Mouse (Mus musculus) megakaryocyte-erythroid progenitor cell, adult 5-6 weeks (primary cell): ENCODE results near the gene Myt1l. TPM values are rescaled to one million over a fixed set of nuclear protein-coding genes. Genes with fewer than 3 reads are reported as not detected.

Experiments used
- ATAC-seq: replicated peaks from 2 replicates; pipeline ENCODE4 v1.8.0; 2016; ENCODE audit warnings: mild to moderate bottlenecking, inconsistent platforms; ENCODE audit not compliant: severe bottlenecking, poor library complexity, low FRiP score, low TSS enrichment
- total RNA-seq, 2 experiments: library from RNA; stranded (forward) in 1 of 2; stranded (reverse) in 1 of 2; fragments of 200-1000, 215-1000 nt in 1 of 2; fragments of >200 nt in 1 of 2; fragmentation: Nextera tagmentation in 1 of 2; gene quantifications; 2 replicates each; pipeline ENCODE4 v1.2.3; 2014 to 2017

Gene Myt1l
- total RNA-seq, 2 experiments from 2014 or later, result 0.89 TPM; not detected in 1

- no peak for ATAC-seq
These were observed 409.1 kb downstream of the Myt1l start, which contains the start of gene Pxdn for GRCm38 (mm10) chr12:29937308-29937707. Gene Pxdn (plus strand): TSS chr12:29937608.

DNA sequence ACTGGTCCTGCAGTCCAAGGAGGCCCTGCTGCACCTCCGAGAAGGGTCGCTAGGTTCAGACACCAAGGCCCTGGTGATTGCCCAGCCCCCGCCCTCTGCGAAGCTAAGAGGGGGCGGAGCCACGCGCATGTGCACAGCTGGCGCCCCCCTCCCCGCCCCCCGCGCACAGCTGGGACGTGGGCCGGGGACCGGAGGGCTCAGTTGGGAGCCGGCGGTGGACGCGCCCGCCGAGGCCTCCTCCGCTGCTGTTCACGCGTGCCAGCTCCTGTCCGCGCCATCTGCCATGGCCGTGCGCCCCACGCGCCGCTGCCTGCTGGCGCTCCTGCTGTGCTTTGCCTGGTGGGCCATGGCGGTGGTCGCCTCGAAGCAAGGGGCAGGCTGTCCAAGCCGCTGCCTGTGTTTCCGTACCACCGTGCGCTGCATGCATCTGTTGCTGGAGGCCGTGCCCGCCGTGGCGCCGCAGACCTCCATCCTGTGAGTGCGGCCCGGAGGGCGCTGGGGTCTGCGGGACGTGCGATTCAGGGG lies 409.7 kb downstream of the Myt1l start:
- ATAC-seq, result no peak

DNA sequence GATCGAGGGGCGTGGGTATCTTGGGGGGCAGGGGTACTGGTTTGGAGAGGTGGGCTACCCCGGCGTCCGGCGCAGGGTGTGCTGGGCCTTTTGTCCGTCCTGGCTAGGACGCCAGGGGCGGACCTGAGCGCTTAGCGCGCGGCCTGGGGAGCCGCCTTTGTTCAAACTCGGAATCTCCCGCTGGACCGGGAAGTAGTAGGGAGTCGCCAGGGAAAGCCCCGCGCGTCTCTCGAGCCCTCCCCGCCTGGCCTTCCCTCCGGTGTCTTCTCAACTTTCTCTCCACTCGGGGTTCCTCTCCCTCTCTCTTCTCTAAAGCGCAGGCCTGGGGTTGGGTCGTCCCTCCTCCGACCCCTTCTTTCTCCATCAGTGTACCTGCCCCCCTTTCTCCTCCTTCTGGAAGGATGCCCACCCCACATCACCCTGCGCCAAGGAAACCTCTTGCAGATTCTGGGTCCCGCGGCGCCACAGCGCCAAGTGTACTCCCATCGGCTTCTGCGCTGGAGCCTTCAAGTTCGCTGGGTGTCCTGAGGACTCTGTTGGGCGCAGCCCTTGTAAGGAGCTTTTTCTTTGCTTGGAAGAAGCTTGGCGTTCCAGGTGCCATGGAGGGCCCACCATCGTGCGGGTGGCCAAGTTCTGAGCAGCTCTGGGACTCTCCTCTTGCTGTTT lies 410.3 kb downstream of the Myt1l start:
- ATAC-seq, result no peak

- ATAC-seq, result no peak
These were observed 411.1 kb downstream of the Myt1l start for GRCm38 (mm10) chr12:29939261-29939671.

DNA sequence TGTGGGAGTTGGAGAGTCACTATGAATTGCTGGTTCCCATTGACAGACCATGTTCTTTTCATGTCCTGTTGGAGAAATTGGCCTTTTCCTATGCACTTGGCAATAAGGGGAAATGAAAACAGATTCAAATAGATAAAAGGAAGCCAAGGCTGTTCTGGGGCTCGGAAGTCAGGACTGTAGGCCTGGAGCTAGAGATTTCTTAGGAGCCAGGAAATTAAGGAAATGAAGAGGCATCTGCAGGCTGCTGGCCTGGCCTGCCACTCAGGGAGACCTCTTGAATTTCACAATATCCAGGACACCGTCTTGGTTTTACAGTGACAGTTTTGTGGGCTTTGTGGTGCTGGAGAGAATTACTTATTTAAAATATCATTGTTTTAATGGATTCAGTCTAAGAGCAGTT lies 414.3 kb downstream of the Myt1l start:
- ATAC-seq, result no peak

GRCm38 (mm10) chr12:29944650-29945049 lies 416.5 kb downstream of the Myt1l start:
- ATAC-seq, result no peak

DNA sequence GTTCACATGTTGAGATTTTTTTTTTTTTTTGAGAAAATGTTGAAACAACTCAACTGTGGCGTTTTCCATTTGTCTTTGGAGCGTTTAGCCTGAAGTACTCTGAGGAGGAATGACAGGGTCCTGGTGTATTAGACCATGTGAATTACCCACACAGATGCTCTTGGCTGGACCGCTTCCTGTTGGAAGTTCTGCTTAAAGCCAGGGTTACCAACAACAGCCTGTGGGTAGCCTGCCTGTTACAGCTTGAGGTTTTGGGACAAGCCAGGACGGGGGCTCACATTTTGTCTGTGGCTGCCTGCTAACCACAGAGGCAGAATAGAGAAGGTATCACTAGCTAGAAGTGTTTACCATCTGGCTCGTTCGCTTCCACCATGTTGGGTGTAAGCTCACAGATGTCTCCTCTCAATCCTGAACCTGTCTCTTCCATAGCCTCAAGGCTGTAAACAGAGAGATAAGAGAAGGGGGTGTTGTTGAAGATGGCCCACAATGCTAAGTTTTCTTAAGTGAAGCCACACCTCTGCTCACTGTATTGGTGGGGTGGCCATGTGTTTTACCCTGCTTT lies 417.1 kb downstream of the Myt1l start:
- no peak for ATAC-seq

GRCm38 (mm10) chr12:29951043-29951442 lies 422.9 kb downstream of the Myt1l start:
- no peak for ATAC-seq

DNA sequence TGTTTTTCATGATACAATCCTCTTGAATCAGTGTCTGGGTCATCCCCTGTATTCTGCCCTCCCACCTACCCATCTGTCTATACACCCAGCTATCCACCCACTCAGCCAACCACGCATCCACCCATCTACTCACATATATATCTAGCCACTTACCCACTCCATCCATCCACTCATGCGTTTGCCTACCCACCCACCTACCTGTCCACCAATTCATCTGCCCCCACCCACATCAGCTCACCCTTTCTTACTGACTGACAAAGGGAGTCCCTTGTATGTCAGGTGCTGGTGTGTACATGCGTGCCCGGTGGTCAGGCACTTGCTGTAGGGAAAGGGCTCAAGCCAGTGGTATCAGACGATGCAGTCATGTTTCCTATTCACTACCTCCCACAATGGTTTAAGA lies 423.3 kb downstream of the Myt1l start:
- ATAC-seq, result no peak

DNA sequence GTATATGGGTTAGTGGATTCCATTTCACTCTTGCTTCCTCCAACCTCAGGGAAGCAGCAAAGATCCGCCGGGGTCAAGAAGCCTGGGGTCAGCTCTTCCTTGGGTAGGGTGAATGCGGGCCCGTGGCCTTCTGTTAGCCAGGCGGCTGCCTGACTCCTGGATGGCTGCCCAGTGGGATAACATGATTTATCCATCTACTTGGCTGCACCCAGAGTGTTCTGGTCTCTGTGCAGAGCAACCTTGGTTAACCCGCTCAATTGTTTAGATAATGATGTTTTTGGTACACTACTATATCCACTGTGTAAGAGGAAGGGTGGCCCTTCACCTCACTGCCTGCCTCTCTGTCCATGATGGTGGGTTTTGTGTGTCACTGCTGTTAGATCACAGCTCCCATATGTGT lies 423.9 kb downstream of the Myt1l start:
- ATAC-seq, result no peak

DNA sequence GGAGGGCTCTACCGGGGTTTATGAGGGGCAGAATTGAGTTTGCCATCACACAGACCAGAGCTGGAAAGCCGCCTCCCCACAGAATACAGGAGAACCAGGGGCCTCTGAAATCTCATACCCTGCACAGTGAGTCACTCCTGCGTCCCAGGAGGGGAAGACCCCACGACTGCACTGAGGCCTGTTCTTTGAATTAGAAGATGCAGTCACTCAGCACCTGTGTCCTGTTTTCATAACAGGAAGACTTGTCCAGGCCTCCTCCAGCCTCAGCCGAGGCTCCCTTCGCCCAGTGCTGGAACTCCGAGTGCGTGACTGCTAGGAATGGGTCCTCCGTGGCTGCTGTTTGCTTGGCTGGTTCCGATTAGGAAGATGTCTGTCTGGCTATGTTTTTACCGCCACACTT lies 425.8 kb downstream of the Myt1l start:
- no peak for ATAC-seq

DNA sequence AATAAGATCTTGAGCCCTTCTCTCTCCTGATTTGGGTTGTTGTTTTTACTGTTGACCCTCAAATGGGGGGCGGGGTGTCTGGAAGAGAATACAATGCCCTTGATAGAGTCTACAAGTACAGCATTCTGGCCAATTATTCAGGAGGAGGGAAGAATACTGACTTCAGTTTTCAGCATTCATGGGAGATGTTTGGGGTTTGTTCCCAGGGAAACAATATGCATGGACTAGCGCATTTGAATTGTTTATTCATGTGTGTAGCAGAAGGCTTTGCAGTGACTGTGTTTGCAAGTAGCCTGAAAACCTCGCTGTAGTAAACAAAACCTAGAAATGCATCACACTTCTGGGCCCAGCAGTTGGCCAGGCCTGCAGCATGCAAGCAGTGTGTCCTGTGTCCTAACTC lies 426.3 kb downstream of the Myt1l start:
- ATAC-seq, result no peak

GRCm38 (mm10) chr12:29956969-29957368 lies 428.8 kb downstream of the Myt1l start:
- ATAC-seq, result no peak

GRCm38 (mm10) chr12:29958637-29959036 lies 430.5 kb downstream of the Myt1l start:
- no peak for ATAC-seq

GRCm38 (mm10) chr12:29961041-29961440 lies 432.9 kb downstream of the Myt1l start:
- no peak for ATAC-seq

DNA sequence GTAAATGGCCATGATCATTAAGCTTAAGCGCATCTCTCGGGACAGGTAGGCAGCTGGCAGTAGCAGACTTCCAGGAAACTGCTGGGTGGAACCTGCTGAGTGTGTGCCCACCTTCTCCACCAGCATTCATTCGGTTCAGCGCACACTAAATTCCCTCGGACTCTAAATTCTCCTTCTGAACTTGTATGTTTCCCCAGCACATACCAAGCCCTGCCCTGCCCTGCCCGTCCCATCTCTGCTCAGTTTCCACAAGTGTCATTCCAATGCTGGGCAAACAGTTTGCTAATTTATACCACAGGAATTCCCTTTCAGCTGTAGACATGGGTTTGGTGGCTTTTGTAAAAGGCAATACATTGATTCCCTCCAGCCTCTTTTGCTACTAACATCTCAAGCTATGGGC lies 436.8 kb downstream of the Myt1l start:
- ATAC-seq, result no peak

DNA sequence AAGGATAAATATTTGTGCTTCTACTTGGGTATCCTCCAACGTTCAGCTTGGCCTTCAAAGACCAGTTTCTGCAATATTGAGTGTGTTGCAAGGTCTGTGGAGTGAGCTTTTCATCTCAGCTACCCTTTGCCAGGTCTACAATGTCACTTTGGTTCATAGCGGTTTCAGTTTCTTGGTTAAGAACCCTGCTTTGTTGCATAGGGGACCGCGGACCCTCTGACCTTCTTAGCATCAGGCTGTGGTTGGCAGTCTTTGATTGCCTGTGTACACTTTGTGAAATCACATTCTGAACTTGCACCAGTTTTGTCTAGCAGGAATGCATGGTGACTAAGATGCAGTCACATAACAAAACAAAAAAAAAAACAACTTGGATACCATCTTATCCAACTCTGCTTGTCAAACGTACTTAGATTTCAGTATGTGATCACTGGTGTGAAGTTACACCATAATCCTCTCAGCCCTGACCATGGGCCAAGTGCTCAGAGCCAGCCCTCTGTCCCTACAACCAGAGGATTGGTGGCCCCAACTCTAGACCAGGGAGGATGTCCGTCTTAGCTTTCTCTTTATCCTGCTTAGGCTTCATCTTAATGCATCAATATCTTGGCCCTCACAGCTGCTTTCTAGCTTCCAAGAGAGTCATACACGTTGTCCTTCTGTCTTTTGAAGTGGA lies 443.7 kb downstream of the Myt1l start:
- ATAC-seq, result no peak

DNA sequence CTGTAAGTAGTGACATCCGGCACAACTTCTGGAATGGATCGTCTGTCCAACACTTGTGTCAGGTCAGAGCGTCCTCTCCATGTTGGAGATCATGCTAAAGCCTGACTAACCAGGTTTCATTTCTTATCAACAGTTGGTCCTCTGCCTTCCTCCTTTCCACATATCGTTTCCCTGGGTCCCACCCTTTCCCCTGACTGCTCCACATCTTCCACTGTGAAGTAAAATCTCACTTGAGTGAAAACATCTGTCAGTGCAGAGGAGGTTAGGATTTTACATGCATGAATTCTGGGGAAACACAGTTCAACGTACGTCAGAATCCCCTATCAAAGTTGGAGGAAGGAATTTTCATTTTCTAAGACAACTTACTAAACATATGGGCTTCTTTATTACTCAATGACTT lies 444.3 kb downstream of the Myt1l start:
- ATAC-seq, result no peak
